Mouse (Mus musculus) central nervous system, embryonic 14 days (tissue): ENCODE results near the gene Maats1. TPM values are rescaled to one million over a fixed set of nuclear protein-coding genes. Genes with fewer than 3 reads are reported as not detected.

Experiments used
- polyA plus RNA-seq: library from polyadenylated mRNA; depleted of rRNA; stranded (reverse); fragments of >200 nt; gene quantifications from 2 replicates; pipeline ENCODE4 v1.2.3, GENCODE M21; 2012; rRNA removed

Gene Maats1
- 1.00 and 1.0 TPM in 2 replicates for polyA plus RNA-seq

GRCm38 (mm10) chr16:38341396-38342324, at the start of gene Maats1:
TSS of gene Maats1 (minus strand) at chr16:38342143.

GRCm38 (mm10) chr16:38361933-38362332, 20.0 kb upstream of the Maats1 start, which contains the start of gene Popdc2:
TSS of gene Popdc2 (plus strand) at chr16:38362209.

GRCm38 (mm10) chr16:38346529-38347325, 4.8 kb upstream of the Maats1 start, which contains the start of the genes Cox17 and Gm21987:
TSS of gene Cox17 (plus strand) at chr16:38346991.
TSS of gene Gm21987 (plus strand) at chr16:38347040.

GRCm38 (mm10) chr16:38294685-38295348, 47.1 kb downstream of the Maats1 start, which contains the start of gene Nr1i2:
TSS of gene Nr1i2 (minus strand) at chr16:38294824.

Other genes starting within 250 kb of the Maats1 start
- 0.04 TPM in 1 of 2 replicates, not detected in the other for gene Nr1i2, start 47.3 kb downstream of the Maats1 start, polyA plus RNA-seq
- gene Cox17, start 4.8 kb upstream of the Maats1 start, polyA plus RNA-seq: 87.8 and 90.4 TPM in 2 replicates
- not detected in 2 replicates for gene Gm21987, start 4.9 kb upstream of the Maats1 start, polyA plus RNA-seq
- 0.74 and 1.4 TPM in 2 replicates for gene Popdc2, start 20.1 kb upstream of the Maats1 start, polyA plus RNA-seq
- gene Pla1a, start 91.0 kb upstream of the Maats1 start, polyA plus RNA-seq: 0.48 and 0.58 TPM in 2 replicates
- 71.8 and 78.1 TPM in 2 replicates for gene Adprh, start 110.6 kb upstream of the Maats1 start, polyA plus RNA-seq
- gene Cd80, start 113.4 kb upstream of the Maats1 start, polyA plus RNA-seq: 0.38 and 0.59 TPM in 2 replicates
- 19.1 and 21.4 TPM in 2 replicates for gene Timmdc1, start 180.5 kb upstream of the Maats1 start, polyA plus RNA-seq
- 59.2 and 63.8 TPM in 2 replicates for gene Poglut1, start 208.1 kb upstream of the Maats1 start, polyA plus RNA-seq
- gene Tmem39a, start 216.6 kb upstream of the Maats1 start, polyA plus RNA-seq: 92.5 and 144 TPM in 2 replicates